Mouse (Mus musculus): ENCODE data around the gene Txn1.

Gene Txn1

GRCm38 (mm10) chr4:57896631-57897030 lies 59.6 kb downstream of the Txn1 start:
- no peak for DNase-seq (ENCODE audit: low read depth, low spot score)

DNA sequence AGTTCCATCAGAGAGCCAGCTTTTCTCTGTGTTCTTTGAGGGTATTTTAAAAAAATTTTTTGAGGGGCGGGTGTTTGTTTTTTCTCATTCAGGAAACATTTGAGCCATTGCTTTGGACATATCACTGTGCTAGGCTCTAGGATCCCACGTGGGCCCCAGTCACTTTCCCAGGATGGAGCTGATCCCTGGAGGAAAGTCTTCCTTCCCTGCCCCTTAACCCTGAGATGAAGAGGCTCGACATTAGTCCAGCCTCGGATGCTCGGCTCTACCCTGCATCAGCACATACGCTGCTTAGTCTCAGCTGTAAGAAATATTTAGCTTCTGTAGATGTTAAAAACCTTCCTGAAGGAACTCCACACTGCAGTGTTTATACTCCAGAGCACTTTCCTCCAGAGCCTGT lies 60.3 kb downstream of the Txn1 start:
- no peak for DNase-seq (ENCODE audit: low read depth, low spot score)

GRCm38 (mm10) chr4:57895140-57895539 lies 61.1 kb downstream of the Txn1 start:
- DNase-seq (ENCODE audit: low read depth, low spot score) = no peak
